Mouse (Mus musculus): ENCODE results near the gene Rps18. TPM values are rescaled to one million over a fixed set of nuclear protein-coding genes. Genes with fewer than 3 reads are reported as not detected.

The Rps18 gene
- total RNA-seq, 2 experiments from 2014 or later, result 356 to 380 TPM

DNA sequence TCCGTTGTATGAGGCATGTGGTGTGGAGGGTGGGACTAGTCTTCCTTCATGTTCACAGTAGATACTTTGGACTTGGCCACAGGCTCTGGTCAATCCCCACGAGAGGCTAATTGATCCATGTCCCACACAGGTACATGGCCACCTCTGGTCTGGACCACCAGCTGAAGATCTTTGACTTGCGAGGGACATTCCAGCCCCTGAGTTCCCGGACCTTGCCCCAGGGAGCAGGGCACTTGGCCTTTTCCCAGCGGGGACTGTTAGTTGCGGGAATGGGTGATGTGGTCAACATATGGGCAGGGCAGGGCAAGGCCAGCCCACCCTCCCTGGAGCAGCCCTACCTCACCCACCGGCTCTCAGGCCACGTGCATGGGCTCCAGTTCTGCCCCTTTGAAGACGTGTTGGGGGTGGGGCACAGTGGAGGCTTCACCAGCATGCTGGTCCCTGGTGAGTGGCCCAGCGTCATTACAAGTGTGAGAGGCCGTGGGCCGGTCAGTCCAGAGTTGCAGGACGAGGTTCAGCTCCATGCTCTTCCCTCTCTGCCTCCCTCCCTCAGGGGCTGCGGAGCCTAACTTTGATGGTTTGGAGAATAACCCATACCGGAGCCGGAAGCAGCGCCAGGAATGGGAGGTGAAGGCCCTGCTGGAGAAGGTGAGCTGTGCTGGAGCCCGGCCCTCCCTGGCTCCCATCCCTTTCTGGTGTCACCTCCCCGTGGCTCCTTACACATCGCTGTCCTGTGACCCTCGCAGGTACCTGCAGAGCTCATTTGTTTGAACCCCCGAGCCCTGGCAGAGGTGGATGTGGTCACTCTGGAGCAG, 7.5 kb downstream of the Rps18 start:
- DNase-seq (ENCODE audit: low spot score in 2 of 2), result no peak

DNA sequence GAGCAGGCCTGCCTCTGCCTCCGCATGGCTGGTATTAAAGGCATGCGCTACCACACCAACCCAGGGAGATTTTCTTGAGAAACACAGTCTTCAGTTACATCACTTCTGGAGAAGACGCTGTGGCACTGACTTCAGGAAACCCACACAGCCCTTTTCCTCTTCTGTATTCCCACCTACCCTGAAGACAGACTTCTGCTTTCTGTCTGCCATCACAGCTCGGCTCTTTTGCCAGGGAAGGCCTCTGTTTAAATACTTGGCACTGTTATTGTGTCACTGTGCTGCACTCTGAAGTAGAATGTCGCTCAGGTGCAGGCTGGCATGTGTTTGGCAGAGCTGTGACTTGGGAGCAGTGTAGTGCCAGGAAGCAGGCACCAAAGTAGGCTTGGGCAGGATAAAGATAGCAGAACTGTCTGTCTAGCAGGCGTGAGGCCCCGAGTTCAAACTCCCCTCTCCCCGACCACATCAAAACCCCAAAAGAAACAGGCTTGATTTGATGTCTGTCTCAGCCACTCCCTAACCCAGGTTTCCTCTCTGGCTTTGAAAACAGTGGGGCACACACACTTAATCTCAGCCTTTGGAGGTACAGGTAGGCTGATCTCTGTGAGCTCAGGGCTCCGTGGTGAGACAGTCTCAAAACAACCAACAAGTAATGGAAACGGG, 8.2 kb downstream of the Rps18 start:
- DNase-seq (ENCODE audit: low spot score in 2 of 2), result no peak

DNA sequence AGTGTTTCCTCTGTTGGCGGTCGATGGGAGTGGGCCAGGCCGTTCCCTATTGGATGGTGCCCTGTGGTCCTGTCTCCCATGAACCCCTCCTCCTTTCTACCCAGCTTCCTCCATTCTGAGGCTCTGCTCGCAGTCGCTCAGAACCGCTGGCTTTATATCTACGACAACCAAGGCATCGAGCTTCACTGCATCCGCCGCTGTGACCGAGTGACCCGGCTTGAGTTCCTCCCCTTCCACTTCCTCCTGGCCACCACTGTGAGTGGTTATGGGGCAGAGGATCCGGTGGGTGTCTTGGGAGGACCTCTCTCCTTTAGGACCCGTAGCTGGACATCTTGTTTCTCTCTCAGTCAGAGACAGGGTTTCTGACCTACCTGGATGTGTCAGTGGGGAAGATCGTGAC, 12.3 kb downstream of the Rps18 start:
- no peak for DNase-seq (ENCODE audit: low spot score in 2 of 2)

DNA sequence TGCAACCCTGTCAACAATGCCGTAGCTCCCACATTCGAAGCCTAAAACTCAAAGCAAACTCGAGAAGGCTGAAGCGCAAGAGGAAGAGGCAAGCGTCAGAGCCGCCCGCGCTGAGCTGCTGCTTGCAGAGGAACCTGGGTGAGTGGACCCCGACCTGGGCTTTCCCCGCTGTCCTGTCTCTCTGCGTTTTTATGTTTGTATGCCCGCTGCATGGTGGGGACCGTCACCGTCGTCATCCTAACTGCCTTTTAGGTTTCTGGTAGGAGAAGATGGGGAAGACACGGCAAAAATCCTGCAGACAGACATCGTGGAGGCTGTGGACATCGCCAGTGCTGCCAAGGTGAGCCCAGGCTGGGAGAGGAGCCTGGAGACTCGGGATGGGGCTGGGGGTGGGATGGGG, 14.4 kb downstream of the Rps18 start:
- no peak for DNase-seq (ENCODE audit: low spot score in 2 of 2)

DNA sequence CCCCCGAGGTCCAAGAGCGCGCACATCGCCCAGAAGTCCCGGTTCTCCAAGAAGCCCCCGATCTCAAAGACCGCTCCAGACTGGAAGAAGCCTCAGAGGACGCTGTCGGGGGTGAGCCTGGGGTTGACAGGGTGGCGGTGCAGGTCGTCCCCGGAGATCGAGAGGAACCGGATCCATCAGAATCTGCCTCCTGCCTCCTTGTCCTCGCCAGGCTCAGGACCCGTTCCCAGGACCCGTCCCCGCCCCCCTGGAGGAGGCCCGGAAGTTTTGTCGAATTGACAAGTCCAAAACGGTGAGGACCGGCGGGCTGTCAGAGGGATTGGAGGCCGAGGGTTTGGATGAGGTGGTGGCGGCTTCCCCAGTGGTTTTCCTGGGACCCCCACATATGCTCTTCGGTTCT, 14.8 kb downstream of the Rps18 start:
- no peak for DNase-seq (ENCODE audit: low spot score in 2 of 2)

DNA sequence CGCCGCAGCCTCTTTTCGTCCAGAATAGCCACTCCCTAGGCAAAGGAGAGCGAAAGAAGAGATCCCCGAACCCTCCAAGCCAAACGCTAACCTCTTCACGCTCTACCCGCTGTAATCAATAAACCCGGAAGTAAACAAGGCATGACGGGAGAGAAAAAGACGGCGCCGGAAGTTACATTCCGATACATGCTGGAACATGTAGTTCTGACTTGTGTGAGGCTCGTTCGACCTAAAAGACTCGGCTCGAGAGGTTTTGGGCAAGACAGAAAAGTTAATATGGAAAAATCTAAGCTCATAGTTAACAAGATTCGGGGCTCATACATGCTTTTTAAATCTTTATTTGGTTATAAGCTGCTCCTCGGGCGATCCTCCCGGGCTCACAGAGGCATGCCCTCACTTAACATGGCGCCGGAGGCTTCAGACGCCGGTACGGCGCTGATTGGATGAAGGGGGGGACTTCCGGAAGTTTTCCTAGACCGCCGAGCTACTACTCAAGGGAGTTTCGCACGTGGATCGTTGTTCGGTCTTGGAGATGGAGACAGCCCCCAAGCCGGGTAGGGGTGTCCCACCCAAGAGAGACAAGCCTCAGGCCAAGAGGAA, 15.5 kb downstream of the Rps18 start, which contains the start of the genes Pfdn6 and Wdr46:
Gene Pfdn6 (minus strand): TSS at position 138 of the 600 bp plus-strand sequence.
Gene Wdr46 (plus strand): TSS at position 455 of the 600 bp plus-strand sequence.
- peak; percentile 84 to 92 for DNase-seq (ENCODE audit: low spot score in 2 of 2)

DNA sequence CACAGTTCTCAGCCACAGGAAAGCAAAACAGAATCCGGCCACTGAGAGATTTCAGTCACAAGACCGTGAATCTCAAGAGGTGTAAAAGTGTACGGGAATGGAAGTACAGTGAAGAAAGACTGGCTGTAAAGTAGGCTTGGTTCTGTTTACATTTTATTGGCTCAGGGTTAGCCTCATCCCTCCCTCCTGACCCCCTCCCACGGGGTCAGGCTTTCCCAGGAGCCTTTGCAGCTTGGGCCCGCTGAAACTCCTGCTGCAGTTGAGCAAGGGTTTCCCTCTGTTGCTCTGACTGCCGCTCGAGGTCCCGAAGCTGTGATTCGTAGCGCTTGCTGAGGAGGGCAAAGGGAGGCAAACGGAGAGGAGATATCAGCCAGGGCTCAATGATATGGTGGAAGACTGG, 17.0 kb downstream of the Rps18 start:
- no peak for DNase-seq (ENCODE audit: low spot score in 2 of 2)

DNA sequence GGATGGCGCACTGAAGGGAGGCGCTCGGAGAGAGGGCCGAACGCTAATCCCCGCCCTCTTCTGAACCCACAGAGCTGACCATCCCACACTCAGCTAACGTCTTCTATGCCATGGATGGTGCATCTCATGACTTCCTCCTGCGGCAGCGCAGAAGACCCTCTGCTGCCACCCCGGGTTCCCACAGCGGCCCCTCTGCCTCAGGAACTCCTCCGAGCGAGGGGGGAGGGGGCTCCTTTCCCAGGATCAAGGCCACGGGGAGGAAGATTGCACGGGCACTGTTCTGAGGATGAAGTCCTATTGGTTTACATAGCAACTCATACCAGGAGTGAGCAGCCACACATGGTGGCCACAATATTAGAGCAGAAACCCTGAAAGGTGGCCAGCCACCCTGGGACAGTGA, 18.8 kb downstream of the Rps18 start:
- DNase-seq (ENCODE audit: low spot score in 2 of 2), result no peak

DNA sequence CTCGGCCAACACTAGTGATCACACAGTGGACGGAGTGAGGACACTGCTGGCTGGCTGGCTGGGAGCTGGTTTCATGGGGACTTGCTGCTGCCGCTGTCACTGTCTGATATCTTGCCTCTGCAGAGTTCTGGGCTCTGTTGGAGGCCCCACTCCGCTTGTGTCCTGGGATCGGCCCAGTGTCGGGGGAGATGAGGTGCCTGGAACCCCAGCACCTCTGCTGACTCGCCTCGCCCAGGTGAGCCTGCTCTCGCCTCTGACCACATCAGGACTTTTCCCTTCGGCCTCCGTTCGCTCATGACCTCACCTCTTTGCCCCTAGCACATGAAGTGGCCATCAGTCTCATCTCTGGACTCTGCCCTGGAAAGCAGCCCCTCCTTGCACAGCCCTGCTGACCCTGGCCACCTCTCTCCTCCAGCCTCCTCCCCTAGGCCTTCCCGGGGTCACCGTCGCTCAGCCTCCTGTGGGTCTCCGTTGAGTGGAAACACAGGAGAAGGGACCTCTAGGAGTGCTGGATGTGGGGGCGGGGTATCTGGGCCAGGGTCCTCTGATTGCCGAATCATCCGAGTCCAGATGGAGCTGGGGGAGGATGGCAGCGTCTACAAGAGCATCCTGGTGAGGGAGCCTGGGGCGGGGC, 20.3 kb downstream of the Rps18 start:
- DNase-seq (ENCODE audit: low spot score in 2 of 2), result no peak

DNA sequence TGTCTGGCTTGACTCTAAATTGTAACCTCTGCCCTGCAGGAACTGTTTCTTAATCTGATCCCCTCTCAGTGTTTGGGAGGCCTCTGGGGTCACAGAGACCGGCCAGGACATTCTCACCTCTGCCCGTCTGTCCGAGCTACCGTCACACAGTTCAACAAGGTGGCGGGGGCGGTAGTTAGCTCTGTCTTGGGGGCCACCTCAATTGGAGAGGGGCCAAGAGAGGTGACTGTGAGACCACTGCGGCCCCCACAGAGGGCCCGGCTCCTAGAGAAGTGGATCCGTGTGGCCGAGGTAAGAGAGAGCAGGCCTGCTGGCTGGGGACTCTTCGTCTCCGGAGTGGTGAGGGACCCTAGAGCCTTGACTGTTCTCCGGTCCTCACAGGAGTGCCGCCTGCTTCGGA, 22.8 kb downstream of the Rps18 start:
- no peak for DNase-seq (ENCODE audit: low spot score in 2 of 2)

DNA sequence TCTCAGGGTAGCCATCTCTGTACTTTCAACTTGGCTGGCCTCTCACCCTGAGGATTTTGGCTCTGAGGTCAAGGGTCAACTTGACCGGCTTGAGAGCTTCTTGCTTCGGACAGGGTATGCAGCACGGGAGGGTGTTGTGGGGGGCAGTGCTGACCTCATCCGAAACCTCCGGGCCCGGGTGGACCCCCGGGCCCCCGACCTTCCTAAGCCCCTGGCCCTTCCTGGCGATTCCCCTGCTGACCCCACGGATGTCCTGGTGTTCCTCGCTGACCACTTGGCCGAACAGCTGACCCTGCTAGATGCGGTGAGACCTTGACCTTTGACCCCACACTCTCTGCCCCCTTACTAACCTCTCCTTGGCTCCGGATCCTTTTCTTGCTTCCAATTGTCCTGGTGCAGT, 23.4 kb downstream of the Rps18 start:
- no peak for DNase-seq (ENCODE audit: low spot score in 2 of 2)

DNA sequence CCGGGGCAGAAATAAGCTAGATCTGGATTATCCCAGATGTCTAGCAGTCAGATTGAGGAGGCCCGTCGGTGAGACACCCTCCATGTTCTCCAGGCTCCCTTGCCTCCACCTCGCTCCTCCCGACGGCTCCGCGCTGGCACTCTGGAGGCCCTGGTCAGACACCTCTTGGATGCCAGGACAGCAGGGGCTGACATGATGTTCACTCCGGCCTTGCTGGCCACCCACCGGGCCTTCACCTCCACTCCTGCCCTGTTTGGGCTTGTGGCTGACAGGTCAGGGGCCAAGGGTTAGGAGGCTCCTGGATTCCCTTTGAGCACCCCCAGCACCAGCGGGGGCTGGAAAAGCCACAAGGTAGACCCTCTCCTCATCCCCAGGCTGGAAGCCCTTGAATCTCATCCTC, 23.9 kb downstream of the Rps18 start:
- DNase-seq (ENCODE audit: low spot score in 2 of 2), result no peak

DNA sequence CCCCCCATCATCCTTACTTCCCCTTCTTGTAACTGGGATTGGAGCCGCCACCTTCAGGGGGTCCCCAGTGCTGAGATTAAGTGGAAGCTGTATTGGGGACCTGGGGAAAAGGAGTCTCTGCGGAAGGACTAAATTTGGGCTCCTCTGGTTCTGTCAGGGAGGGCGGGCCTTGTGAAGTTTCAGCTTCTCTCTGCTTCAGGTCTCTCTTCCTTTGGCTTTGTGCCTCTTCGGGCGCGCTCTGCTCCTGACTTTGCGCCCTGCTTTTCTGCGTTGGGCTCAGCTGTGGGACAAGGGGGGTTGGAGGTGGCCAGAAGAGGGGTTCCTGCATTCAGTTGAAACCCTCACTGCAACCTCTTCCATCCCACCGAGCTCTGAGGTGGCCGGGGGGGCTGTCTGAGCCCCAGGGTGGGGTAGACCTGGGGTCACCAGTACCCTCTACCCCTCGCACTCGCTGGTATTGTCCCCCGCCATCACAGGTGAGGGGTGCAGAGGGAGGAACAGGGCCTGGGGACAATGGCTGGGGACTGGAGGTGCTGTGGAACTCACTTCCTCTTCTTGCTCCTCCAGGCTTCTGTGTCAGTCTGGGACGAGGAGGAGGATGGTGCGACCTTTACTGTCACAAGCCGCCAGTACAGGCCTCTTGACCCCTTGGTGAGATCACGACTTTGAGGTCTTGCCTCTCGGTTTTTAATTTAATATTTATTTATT, 24.5 kb downstream of the Rps18 start:
- no peak for DNase-seq (ENCODE audit: low spot score in 2 of 2)

DNA sequence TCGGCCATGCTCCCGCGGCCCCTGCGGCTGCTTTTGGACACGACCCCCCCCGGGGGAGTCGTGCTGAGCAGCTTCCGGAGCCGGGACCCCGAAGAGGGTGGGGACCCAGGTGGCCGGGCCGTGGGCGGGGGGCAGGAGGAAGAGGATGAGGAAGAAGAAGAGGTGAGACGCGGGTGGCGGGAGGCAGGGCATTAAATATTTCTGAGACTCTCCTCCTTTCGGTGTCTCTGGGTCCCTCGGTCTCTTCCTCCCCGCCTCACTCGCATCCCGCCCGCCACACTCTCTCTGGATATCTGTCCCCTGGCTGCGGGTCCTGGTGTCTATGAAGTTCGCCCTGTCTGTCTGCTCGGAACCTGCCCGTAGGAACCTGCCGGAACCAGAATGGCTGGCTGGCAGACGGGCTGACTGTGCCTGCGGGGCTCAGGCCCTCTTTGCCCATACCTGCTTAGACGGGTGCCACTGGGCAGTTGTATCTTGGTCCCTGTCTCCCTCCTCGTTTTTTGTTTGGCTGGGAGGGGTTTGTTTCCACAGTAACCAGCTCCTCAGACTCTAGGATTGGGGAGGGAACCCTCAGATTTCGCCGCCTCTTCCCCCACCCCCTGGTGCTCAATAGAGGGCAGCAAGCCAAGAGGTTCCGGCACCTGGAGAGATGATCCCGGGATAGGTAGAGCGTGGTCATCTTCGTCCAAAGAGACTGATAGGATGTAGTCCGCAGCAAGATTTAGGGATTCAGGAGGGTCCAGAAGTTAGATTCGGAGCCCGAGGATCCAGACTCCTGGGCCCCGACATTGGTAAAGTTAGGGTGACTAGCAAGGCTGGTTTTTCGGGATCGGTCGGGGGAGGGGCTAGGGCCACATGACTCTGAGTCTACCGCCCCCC, 25.3 kb downstream of the Rps18 start:
- DNase-seq (ENCODE audit: low spot score in 2 of 2), result peak; percentile 60 to 67

DNA sequence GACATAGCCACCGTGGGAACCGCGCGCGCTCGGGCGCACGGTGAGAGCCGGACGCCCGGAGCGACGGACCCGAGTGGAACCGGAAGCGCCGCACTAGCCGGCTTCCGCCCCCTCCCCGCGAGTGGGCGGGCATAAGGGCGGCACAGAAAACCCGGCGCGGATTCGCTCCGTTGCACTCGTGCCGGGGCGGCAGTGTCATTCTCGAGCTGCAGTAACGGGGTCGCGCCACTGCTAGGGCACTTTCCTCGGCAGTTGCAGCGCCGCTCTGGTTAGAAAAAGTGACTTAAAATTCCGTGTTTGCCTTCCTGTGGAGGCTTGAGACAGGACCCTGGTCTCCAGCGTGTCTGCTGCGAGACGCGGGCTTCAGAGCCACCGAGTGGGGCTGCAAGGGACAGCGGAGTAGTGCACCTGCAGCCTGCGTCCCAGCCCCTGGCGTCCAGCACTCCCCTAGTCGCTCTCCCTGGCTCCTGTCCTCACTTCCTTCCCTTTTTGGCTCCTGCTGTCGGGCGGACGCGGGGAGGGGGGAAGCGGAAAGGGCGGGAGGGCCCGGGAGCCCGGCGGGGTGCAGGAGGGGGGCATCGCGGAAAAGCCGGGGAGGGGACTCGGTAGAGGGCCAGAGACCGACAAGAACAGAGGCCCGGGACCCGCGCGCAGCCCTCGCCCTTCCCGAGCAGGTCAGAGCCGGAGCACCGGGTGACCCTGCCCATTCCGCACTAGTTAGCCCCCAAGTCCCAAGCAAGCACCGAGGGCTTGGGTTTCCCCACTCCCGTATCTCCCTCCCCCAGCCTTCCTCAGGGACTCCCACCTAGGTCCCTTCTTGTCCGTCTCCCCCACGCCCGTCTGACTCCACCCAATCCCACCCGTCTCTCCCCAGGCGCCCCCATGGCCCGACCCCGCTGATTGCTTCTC, 26.2 kb downstream of the Rps18 start, which contains the start of gene Rgl2:
Gene Rgl2 (plus strand): TSS at position 173 of the 909 bp plus-strand sequence.
- peak; percentile 93 to 94 for DNase-seq (ENCODE audit: low spot score in 2 of 2)

DNA sequence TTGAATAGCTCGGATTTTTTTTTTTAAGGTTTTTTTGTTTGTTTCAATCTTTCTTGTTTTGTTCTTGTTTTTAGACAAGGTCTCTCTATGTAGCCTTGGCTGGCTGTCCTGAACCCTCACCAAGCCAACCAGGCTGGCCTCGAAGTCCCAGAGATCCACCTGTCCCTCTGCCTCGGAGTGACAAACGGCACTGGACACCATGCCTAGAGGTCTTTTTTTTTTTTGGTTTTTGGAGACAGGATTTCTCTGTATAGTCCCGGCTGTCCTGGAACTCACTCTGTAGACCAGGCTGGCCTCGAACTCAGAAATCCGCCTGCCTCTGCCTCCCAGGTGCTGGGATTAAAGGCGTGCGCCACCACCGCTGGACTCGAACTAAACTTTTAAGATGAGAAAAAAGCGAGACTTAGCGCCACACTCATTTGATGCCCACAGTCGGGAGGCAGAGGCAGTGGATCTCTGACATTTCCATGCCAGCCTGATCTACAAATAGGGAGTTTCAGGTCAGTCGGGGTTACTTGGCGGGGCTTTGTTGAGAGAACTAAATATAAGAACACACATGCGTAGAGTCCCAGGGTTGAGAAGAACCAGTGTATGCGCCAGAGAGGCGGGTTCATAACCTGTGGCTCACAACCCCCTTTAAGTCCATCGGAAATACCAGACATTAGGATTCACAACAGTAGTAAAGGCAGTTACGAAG, 27.4 kb downstream of the Rps18 start:
- DNase-seq (ENCODE audit: low spot score in 2 of 2), result no peak

DNA sequence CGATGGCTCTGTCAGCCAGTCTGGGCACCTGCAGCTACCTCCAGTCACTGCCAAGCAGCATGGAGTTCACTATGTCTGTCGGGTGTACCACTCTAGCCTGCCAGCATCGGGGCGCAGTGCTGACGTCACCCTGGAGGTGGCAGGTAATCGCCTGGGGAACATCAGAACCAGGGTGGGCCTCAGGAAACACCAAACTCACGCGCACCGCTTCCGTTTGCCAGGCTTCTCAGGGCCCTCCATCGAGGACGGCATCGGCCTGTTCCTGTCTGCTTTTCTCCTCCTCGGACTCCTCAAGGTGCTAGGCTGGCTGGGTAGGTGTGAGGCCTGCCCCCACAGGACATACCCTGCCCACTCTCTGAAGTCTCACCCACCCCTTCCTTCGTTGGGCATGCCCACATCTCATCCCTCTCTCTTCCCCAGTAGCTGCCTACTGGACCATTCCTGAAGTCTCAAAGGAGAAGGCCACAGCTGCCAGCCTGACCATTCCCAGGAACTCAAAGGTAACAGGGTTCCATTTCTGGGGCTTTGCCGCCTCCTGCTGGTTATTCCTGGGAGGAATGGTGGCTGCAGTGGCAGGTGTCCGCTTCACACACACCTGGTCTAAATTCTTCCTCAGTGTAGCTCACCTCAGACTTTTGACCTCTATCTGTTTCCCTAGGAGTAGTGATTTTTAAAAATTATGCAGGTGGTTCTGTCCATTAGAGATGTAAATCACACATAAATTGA, 29.4 kb downstream of the Rps18 start:
- DNase-seq (ENCODE audit: low spot score in 2 of 2), result no peak

All from layer of hippocampus, postnatal 14 days (tissue).